Comparison of ENCODE assay signal across 9 mouse cellular contexts in the genomic region with DNA sequence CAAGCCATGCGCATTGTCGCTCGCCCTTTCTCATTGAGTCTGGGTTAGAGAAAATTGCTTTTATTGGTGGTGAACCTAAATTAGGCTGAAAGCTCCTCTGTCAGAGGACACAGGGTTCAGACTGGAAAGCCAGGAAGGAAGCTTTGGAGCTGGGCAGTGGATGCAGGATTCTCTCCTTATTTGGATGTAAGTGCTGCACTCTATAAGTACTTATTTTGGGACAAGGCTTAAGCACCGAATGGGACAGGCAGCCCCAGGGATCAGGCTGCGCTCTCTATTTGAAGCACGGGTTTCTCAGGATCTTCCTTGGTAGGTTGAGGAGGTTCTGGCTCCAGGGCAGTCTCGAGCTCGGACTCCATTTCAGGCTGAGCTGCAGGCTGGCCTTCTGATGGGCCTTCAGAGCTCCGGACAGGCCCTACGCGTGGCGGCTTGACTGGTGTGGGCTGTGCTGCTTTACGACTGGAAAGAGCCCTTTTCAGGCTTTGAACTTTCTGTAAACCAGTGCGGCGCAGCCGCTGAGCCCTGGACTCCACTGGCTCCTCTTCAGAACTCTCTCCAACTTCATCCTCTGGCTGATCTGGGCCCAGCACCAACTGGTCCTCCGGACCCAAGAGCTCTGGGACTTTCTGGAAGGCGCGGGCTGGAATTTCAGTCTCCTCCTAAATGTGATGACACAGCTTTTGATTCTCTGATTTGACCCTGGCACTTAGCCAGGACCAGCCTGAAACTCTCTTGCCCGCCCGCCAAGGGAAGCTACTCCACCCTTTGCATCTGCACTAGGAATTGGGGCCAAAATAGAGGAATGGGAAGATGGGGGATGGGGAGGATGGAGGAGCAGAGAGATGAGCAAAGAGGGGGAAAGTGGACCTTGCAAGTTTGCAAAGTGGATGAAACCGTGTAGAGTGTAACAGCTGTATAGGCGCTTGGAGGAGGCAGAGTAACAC. TPM values are rescaled to one million over a fixed set of nuclear protein-coding genes. Genes with fewer than 3 reads are reported as not detected.
DNase-seq lines count a peak whose midpoint lies in the region; ATAC-seq and TF ChIP-seq lines count a peak whose summit lies in the region.
"Had no signal": no experiment of that assay in that cellular context is flagged by ENCODE, and none has a peak within 500 bp of the region (broad histone marks: within the 10 kb centered on the region; RNA-seq: fewer than 3 reads in every experiment).

No protein-coding gene starts in this region.

- intact Hi-C loops in heart, postnatal 25 days (cut with DNase I): loop anchor here (5.0 kb wide), 1 partner anchor 256 kb away; a partner anchor contains a TSS

- 67% methylated on average over 23 of the region's 23 CpGs for WGBS in forebrain, embryonic 13.5 days
- WGBS in midbrain, embryonic 15.5 days: 67% methylated on average over 23 of the region's 23 CpGs

- no peaks in the 10 kb centered on the region for H3K36me3 ChIP-seq in E14TG2a.4 (ENCODE audit: insufficient read depth, low read length)
- H3K36me3 ChIP-seq in forebrain, embryonic 13.5 days (ENCODE audit: poor library complexity, severe bottlenecking): no peaks in the 10 kb centered on the region
- no peaks in the 10 kb centered on the region for H3K36me3 ChIP-seq in midbrain, embryonic 15.5 days (replicated peaks)

- no peak for TF ChIP-seq CTCF in E14TG2a.4 (conservative IDR thresholded peaks at IDR 0.05; ENCODE audit: low read length)

- H3K4me3 ChIP-seq in E14TG2a.4 (replicated peaks; ENCODE audit: low read length): peak overlapping the region; percentile 73
- peak overlapping the region; percentile 45 for H3K4me3 ChIP-seq in forebrain, embryonic 13.5 days
- H3K4me3 ChIP-seq in midbrain, embryonic 15.5 days: peak overlapping the region; percentile 42

- H3K27ac ChIP-seq in forebrain, embryonic 13.5 days: no peak overlapping the region; the same call in 1 of the 2 replicates
- peak overlapping the region; percentile 55; the same call in 1 of the 2 replicates for H3K27ac ChIP-seq in midbrain, embryonic 15.5 days
- H3K27ac ChIP-seq: macrophage had no signal

- H3K27me3 ChIP-seq in E14TG2a.4 (ENCODE audit: insufficient read depth, low read length): peaks cover 58% of the 10 kb centered on the region
- peaks cover 6% of the 10 kb centered on the region for H3K27me3 ChIP-seq in forebrain, embryonic 13.5 days
- no peaks in the 10 kb centered on the region for H3K27me3 ChIP-seq in midbrain, embryonic 15.5 days (replicated peaks)

- peak; percentile 80 for DNase-seq in adrenal gland, postnatal 14 days
- peak; percentile 45 for DNase-seq in heart, postnatal 25 days (ENCODE audit: low spot score)
- DNase-seq in kidney, postnatal 4 days: peak; percentile 39 to 60
- peak; percentile 36 to 64 for DNase-seq in urinary bladder, postnatal 4 days (ENCODE audit: low spot score in 2 of 2)
- no peak for DNase-seq in MN1 (ENCODE audit: low spot score)

- H3K4me2 ChIP-seq in forebrain, embryonic 13.5 days: peak overlapping the region; percentile 68
- peak overlapping the region; percentile 74 for H3K4me2 ChIP-seq in midbrain, embryonic 15.5 days

- peaks cover 33% of the 10 kb centered on the region for H3K4me1 ChIP-seq in E14TG2a.4 (replicated peaks; ENCODE audit: low read depth, low read length)
- peaks cover 30% of the 10 kb centered on the region for H3K4me1 ChIP-seq in forebrain, embryonic 13.5 days
- peaks cover 21% of the 10 kb centered on the region for H3K4me1 ChIP-seq in midbrain, embryonic 15.5 days

- no peak for ATAC-seq in forebrain, embryonic 13.5 days
- 0 out of 2 replicates have a peak, but pooled peaks have one; percentile 1 for ATAC-seq in midbrain, embryonic 15.5 days (replicated peaks)

- H3K9me3 ChIP-seq in E14TG2a.4 (ENCODE audit: low read length): no peaks in the 10 kb centered on the region
- H3K9me3 ChIP-seq in forebrain, embryonic 13.5 days (replicated peaks): no peaks in the 10 kb centered on the region
- no peaks in the 10 kb centered on the region for H3K9me3 ChIP-seq in midbrain, embryonic 15.5 days

- H3K9ac ChIP-seq in forebrain, embryonic 13.5 days: peak overlapping the region; percentile 69; the same call in 1 of the 2 replicates
- H3K9ac ChIP-seq in midbrain, embryonic 15.5 days: peak overlapping the region; percentile 55; the same call in 1 of the 2 replicates

RNA-seq across cellular contexts. Expression of a gene that starts 1.3 kb away (rescaled TPM):
- total RNA-seq in adrenal gland, postnatal 14 days (2021): 62.7 and 66.2 TPM in 2 replicates
- 18.2 and 19.7 TPM in 2 replicates for polyA plus RNA-seq in forebrain, embryonic 13.5 days (2015; fragmentation: Nextera tagmentation; extraction: Ambion mirVana)
- 10 to 100 TPM; 22.8 to 26.4 TPM for total RNA-seq in heart, postnatal 25 days (2021)
- polyA plus RNA-seq in midbrain, embryonic 15.5 days (2015; fragmentation: Nextera tagmentation; extraction: Ambion mirVana): 27.1 and 33.1 TPM in 2 replicates
- polyA plus RNA-seq: macrophage had no signal

RNA-seq across cellular contexts. Expression of a gene that starts 55.3 kb away (rescaled TPM):
- total RNA-seq in adrenal gland, postnatal 14 days (2021): not detected in 2 replicates
- polyA plus RNA-seq in forebrain, embryonic 13.5 days (2015; fragmentation: Nextera tagmentation; extraction: Ambion mirVana): 0.21 and 0.57 TPM in 2 replicates
- not detected for total RNA-seq in heart, postnatal 25 days (2021)
- 4.5 and 5.9 TPM in 2 replicates for polyA plus RNA-seq in midbrain, embryonic 15.5 days (2015; fragmentation: Nextera tagmentation; extraction: Ambion mirVana)
- polyA plus RNA-seq: macrophage had no signal
